Mouse (Mus musculus): ENCODE measurements around the gene Ccdc187. TPM values are rescaled to one million over a fixed set of nuclear protein-coding genes. Genes with fewer than 3 reads are reported as not detected.

The Ccdc187 gene
- polyA plus RNA-seq, 1 experiment from 2014 or later = 0.58 TPM

- no peak overlapping the region for H3K4me2 ChIP-seq (replicated peaks; ENCODE audit: low read depth, low read length)
- H3K4me3 ChIP-seq (ENCODE audit: low read depth, low read length) = no peak overlapping the region
- H3K4me1 ChIP-seq (ENCODE audit: control insufficient read depth, insufficient read depth, low read length) = peaks cover 27% of the 10 kb centered on the region
- WGBS = 45% methylated on average over 5 of the region's 5 CpGs
- H3K27ac ChIP-seq (ENCODE audit: low read length) = peak overlapping the region; percentile 16; the same call in 1 of the 2 replicates
- H3K9ac ChIP-seq (replicated peaks; ENCODE audit: low read depth, low read length) = no peak overlapping the region
- ATAC-seq (ENCODE audit: insufficient number of reproducible peaks, insufficient read depth, low FRiP score, low read depth) = peak; percentile 47; the same call in 1 of the 2 replicates
- H3K27me3 ChIP-seq (ENCODE audit: control insufficient read depth, insufficient read depth, low read length) = no peaks in the 10 kb centered on the region
- H3K36me3 ChIP-seq (ENCODE audit: control insufficient read depth, insufficient read depth, low read length) = no peaks in the 10 kb centered on the region
- no peaks in the 10 kb centered on the region for H3K9me3 ChIP-seq (ENCODE audit: control insufficient read depth, low read depth, low read length)
These were observed 5.9 kb upstream of the Ccdc187 start for GRCm38 (mm10) chr2:26300161-26300807.

- H3K9ac ChIP-seq (replicated peaks; ENCODE audit: low read depth, low read length) = no peak overlapping the region
These were observed 5.0 kb upstream of the Ccdc187 start for GRCm38 (mm10) chr2:26299336-26299735.

GRCm38 (mm10) chr2:26298856-26299230 is 4.5 kb upstream of the Ccdc187 start:
- no peak overlapping the region for H3K9ac ChIP-seq (replicated peaks; ENCODE audit: low read depth, low read length)
- peaks cover 27% of the 10 kb centered on the region for H3K4me1 ChIP-seq (ENCODE audit: control insufficient read depth, insufficient read depth, low read length)
- 19% methylated on average over 4 of the region's 4 CpGs for WGBS
- H3K27ac ChIP-seq (ENCODE audit: low read length) = peak overlapping the region; percentile 16; the same call in 1 of the 2 replicates
- H3K4me2 ChIP-seq (replicated peaks; ENCODE audit: low read depth, low read length) = 0 out of 2 replicates have a peak overlapping the region, but pooled peaks have one; percentile 20
- no peaks in the 10 kb centered on the region for H3K36me3 ChIP-seq (ENCODE audit: control insufficient read depth, insufficient read depth, low read length)
- no peaks in the 10 kb centered on the region for H3K27me3 ChIP-seq (ENCODE audit: control insufficient read depth, insufficient read depth, low read length)
- H3K9me3 ChIP-seq (ENCODE audit: control insufficient read depth, low read depth, low read length) = no peaks in the 10 kb centered on the region
- no peak overlapping the region; the same call in 1 of the 2 replicates for H3K4me3 ChIP-seq (ENCODE audit: low read depth, low read length)
- ATAC-seq (ENCODE audit: insufficient number of reproducible peaks, insufficient read depth, low FRiP score, low read depth) = no peak

More at GRCm38 (mm10) chr2:26299336-26299735, 5.0 kb upstream of the Ccdc187 start:
- Histone ChIP-seq H3K4me1 (ENCODE audit: control insufficient read depth, insufficient read depth, low read length) (peaks cover 27% of the 10 kb centered on the region), H3K27me3 (ENCODE audit: control insufficient read depth, insufficient read depth, low read length) (no peaks in the 10 kb centered on the region), H3K27ac (ENCODE audit: low read length) (peak overlapping the region; percentile 16; the same call in 1 of the 2 replicates), H3K4me2 (replicated peaks; ENCODE audit: low read depth, low read length) (peak overlapping the region; percentile 20; the same call in 1 of the 2 replicates), H3K9me3 (ENCODE audit: control insufficient read depth, low read depth, low read length) (no peaks in the 10 kb centered on the region), H3K36me3 (ENCODE audit: control insufficient read depth, insufficient read depth, low read length) (no peaks in the 10 kb centered on the region), H3K4me3 (ENCODE audit: low read depth, low read length) (no peak overlapping the region; the same call in 1 of the 2 replicates)
- no peak for ATAC-seq (ENCODE audit: insufficient number of reproducible peaks, insufficient read depth, low FRiP score, low read depth)
- 55% methylated on average over 7 of the region's 7 CpGs for WGBS

GRCm38 (mm10) chr2:26298208-26298855 is 4.0 kb upstream of the Ccdc187 start:
- H3K4me1 ChIP-seq (ENCODE audit: control insufficient read depth, insufficient read depth, low read length) = peaks cover 27% of the 10 kb centered on the region
- H3K9me3 ChIP-seq (ENCODE audit: control insufficient read depth, low read depth, low read length) = no peaks in the 10 kb centered on the region
- no peak overlapping the region for H3K9ac ChIP-seq (replicated peaks; ENCODE audit: low read depth, low read length)
- 1% methylated on average over 10 of the region's 10 CpGs for WGBS
- H3K4me2 ChIP-seq (replicated peaks; ENCODE audit: low read depth, low read length) = peak overlapping the region; percentile 20
- ATAC-seq (ENCODE audit: insufficient number of reproducible peaks, insufficient read depth, low FRiP score, low read depth) = peak; percentile 71
- no peaks in the 10 kb centered on the region for H3K27me3 ChIP-seq (ENCODE audit: control insufficient read depth, insufficient read depth, low read length)
- peak overlapping the region; percentile 16; the same call in 1 of the 2 replicates for H3K27ac ChIP-seq (ENCODE audit: low read length)
- no peak overlapping the region for H3K4me3 ChIP-seq (ENCODE audit: low read depth, low read length)
- H3K36me3 ChIP-seq (ENCODE audit: control insufficient read depth, insufficient read depth, low read length) = no peaks in the 10 kb centered on the region

DNA sequence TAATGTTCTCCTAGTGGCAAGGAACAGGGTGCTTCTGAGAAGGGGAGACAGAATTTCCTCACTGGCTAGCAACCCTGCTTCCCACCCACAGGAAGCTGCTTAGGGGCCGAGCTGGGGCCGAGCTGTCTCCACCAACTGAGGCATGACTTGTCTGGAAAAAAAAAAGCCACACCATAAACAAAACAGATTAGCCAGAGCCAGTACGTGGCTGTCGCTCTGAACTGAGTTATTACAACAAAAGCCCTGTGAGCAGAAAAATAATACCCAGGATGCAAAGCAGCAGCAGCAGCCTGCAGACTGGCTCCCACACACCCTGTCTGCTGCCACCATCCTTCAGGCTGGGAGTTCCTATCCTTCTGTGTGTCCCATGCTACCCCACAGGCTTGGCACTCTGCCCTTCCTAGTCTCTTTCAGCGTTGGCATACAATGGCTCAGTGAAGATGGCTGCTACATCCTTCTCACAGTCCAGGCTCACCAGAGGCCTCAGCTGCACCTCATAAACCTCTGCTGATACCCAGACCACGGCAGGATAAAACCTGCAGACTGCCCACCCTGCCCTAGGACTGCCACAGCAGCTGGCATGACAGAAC is 2.3 kb upstream of the Ccdc187 start:
- peaks cover 27% of the 10 kb centered on the region for H3K4me1 ChIP-seq (ENCODE audit: control insufficient read depth, insufficient read depth, low read length)
- no peak overlapping the region for H3K9ac ChIP-seq (replicated peaks; ENCODE audit: low read depth, low read length)
- WGBS = 29% methylated on average over 6 of the region's 6 CpGs

GRCm38 (mm10) chr2:26290133-26290532 is 4.2 kb downstream of the Ccdc187 start:
- Histone ChIP-seq H3K27ac (ENCODE audit: low read length) (no peak overlapping the region), H3K27me3 (ENCODE audit: control insufficient read depth, insufficient read depth, low read length) (no peaks in the 10 kb centered on the region), H3K4me2 (replicated peaks; ENCODE audit: low read depth, low read length) (no peak overlapping the region), H3K9me3 (ENCODE audit: control insufficient read depth, low read depth, low read length) (no peaks in the 10 kb centered on the region), H3K4me1 (ENCODE audit: control insufficient read depth, insufficient read depth, low read length) (no peaks in the 10 kb centered on the region), H3K4me3 (ENCODE audit: low read depth, low read length) (no peak overlapping the region), H3K9ac (replicated peaks; ENCODE audit: low read depth, low read length) (no peak overlapping the region), H3K36me3 (ENCODE audit: control insufficient read depth, insufficient read depth, low read length) (no peaks in the 10 kb centered on the region)
- no peak for ATAC-seq (ENCODE audit: insufficient number of reproducible peaks, insufficient read depth, low FRiP score, low read depth)
- WGBS = 57% methylated on average over 5 of the region's 5 CpGs

More for the DNA sequence above, 2.3 kb upstream of the Ccdc187 start:
- no peak overlapping the region for H3K4me2 ChIP-seq (replicated peaks; ENCODE audit: low read depth, low read length)
- ATAC-seq (ENCODE audit: insufficient number of reproducible peaks, insufficient read depth, low FRiP score, low read depth) = no peak
- H3K4me3 ChIP-seq (ENCODE audit: low read depth, low read length) = no peak overlapping the region
- peak overlapping the region; percentile 59 for H3K27ac ChIP-seq (ENCODE audit: low read length)
- no peaks in the 10 kb centered on the region for H3K9me3 ChIP-seq (ENCODE audit: control insufficient read depth, low read depth, low read length)
- H3K27me3 ChIP-seq (ENCODE audit: control insufficient read depth, insufficient read depth, low read length) = no peaks in the 10 kb centered on the region
- no peaks in the 10 kb centered on the region for H3K36me3 ChIP-seq (ENCODE audit: control insufficient read depth, insufficient read depth, low read length)

GRCm38 (mm10) chr2:26286391-26286790 is 8.0 kb downstream of the Ccdc187 start:
- H3K4me2 ChIP-seq (replicated peaks; ENCODE audit: low read depth, low read length) = no peak overlapping the region

GRCm38 (mm10) chr2:26285804-26286203 is 8.6 kb downstream of the Ccdc187 start:
- no peak overlapping the region for H3K27ac ChIP-seq (ENCODE audit: low read length)
- 42% methylated on average over 7 of the region's 7 CpGs for WGBS
- H3K36me3 ChIP-seq (ENCODE audit: control insufficient read depth, insufficient read depth, low read length) = no peaks in the 10 kb centered on the region
- no peaks in the 10 kb centered on the region for H3K4me1 ChIP-seq (ENCODE audit: control insufficient read depth, insufficient read depth, low read length)
- no peaks in the 10 kb centered on the region for H3K27me3 ChIP-seq (ENCODE audit: control insufficient read depth, insufficient read depth, low read length)
- H3K9ac ChIP-seq (replicated peaks; ENCODE audit: low read depth, low read length) = no peak overlapping the region
- ATAC-seq (ENCODE audit: insufficient number of reproducible peaks, insufficient read depth, low FRiP score, low read depth) = no peak
- H3K4me2 ChIP-seq (replicated peaks; ENCODE audit: low read depth, low read length) = no peak overlapping the region
- no peaks in the 10 kb centered on the region for H3K9me3 ChIP-seq (ENCODE audit: control insufficient read depth, low read depth, low read length)
- H3K4me3 ChIP-seq (ENCODE audit: low read depth, low read length) = no peak overlapping the region

More at GRCm38 (mm10) chr2:26286391-26286790, 8.0 kb downstream of the Ccdc187 start:
- Histone ChIP-seq H3K27me3 (ENCODE audit: control insufficient read depth, insufficient read depth, low read length) (no peaks in the 10 kb centered on the region), H3K4me3 (ENCODE audit: low read depth, low read length) (no peak overlapping the region), H3K4me1 (ENCODE audit: control insufficient read depth, insufficient read depth, low read length) (no peaks in the 10 kb centered on the region), H3K9ac (replicated peaks; ENCODE audit: low read depth, low read length) (no peak overlapping the region), H3K36me3 (ENCODE audit: control insufficient read depth, insufficient read depth, low read length) (no peaks in the 10 kb centered on the region), H3K9me3 (ENCODE audit: control insufficient read depth, low read depth, low read length) (no peaks in the 10 kb centered on the region), H3K27ac (ENCODE audit: low read length) (no peak overlapping the region)
- ATAC-seq (ENCODE audit: insufficient number of reproducible peaks, insufficient read depth, low FRiP score, low read depth) = no peak
- WGBS = 31% methylated on average over 7 of the region's 7 CpGs

All from stomach, embryonic 14.5 days (tissue).